Mouse (Mus musculus): ENCODE results near the gene Gm13941.

Gm13941 gene

GRCm38 (mm10) chr2:111105882-111106281, at the start of gene Gm13941:
TSS of gene Gm13941 (minus strand) at chr2:111105982.
- DNase-seq = no peak

GRCm38 (mm10) chr2:111152836-111153235, 47.1 kb upstream of the Gm13941 start, which contains the start of gene Gm15130:
TSS of gene Gm15130 (minus strand) at chr2:111152936.
- DNase-seq = no peak

- peak; percentile 25 for DNase-seq
Measured at GRCm38 (mm10) chr2:111135739-111136138, 30.0 kb upstream of the Gm13941 start.

- peak; percentile 63 for DNase-seq
Measured at GRCm38 (mm10) chr2:111058586-111059261, 47.1 kb downstream of the Gm13941 start.
